Mouse (Mus musculus) adrenal gland, postnatal 14 days (tissue): Measurements from ENCODE around the gene Hs6st3. TPM values are rescaled to one million over a fixed set of nuclear protein-coding genes. Genes with fewer than 3 reads are reported as not detected.

ENCODE experiments used
- DNase-seq: peaks from one replicate; pipeline ENCODE4 v3.0.0; 2021; ENCODE audit warnings: mixed read lengths
- total RNA-seq: library from RNA; stranded (reverse); gene quantifications from 2 replicates; pipeline ENCODE4 v1.2.3, GENCODE M21; 2021

Hs6st3 gene
- total RNA-seq, 1 experiment from 2014 or later = 1.4 TPM

GRCm38 (mm10) chr14:119797172-119797850, 659.2 kb downstream of the Hs6st3 start:
- DNase-seq = peak; percentile 22

DNA sequence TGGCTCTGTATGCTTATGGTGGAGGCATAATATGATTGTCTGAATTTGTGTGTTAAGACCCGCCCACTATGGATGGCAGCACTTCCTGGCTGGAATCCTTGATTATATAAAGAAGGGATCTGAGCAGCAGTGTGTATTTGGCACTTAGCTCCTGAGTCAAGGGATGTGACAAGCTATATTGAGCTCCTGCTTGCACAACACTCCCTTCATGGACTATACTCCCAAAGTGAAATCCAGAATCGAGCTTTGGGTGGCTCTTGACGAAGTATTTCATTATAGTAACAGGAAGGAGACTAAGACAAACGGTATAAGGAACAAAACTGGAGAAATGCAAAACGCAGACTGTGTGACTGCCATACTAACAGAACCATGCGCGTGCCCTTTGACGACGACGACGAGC, 660.4 kb downstream of the Hs6st3 start:
- DNase-seq = no peak

- no peak for DNase-seq
These were observed 662.7 kb downstream of the Hs6st3 start for GRCm38 (mm10) chr14:119800856-119801255.

- DNase-seq = no peak
These were observed 675.8 kb downstream of the Hs6st3 start for GRCm38 (mm10) chr14:119813898-119814297.

DNA sequence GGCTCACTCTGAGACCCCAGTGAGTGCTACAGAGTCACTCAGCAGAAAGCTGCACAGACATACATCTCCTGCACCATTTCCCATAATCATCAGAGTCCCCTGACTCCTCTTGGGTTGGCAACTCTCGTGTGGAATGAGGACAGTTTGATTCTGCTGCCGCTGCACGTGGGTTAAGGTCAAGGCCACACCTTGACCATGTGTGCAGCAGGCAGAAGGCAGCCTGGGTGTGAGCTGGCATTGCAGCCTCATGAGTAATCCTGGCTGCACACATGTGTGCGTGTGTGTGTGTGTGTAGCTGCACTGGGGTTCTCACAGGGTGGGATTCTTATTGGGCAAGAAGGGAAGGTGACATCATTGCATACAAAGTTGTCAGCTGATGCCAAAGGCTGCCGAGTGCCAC, 677.5 kb downstream of the Hs6st3 start:
- peak; percentile 66 for DNase-seq

- DNase-seq = peak; percentile 59
These were observed 682.4 kb downstream of the Hs6st3 start for GRCm38 (mm10) chr14:119820562-119820961.

DNA sequence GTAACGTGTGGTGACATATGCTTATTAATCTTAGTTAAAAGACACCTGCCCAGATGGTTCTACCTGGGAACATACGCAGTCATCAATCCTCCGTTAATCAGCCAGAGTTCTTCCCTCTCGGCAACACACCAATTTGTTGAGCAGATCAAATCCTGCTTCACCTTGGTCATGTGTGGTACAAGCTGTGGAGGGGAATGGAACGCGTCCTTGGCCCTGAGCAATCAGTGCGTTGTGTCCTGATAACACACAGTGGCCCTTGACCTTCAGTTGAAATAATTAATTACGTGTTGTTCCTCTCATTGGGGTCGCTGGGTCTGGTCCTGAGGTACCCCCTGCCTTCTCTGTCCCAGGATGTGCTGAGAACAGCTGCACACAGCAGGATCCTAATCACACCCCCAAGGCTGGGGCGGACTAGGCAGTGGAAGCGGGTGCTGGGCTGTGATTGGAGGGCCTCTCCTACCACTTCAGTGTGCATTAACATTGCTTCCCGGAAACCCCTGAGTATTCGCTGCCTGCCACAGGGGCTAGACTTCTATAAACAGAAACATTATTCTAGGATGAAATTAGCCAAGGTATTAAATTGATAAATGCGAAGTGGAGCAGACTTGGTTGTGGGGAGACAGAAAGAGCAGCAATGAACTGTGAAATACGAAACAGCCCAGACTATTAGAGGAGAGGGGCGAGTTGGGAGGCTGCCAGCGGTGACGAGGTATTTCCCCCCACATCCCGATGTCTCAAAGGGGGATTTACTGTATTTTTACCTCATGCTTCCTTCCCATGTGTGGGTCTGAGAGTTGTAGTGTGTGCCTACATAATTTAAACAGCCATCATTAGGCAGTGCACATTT, 693.2 kb downstream of the Hs6st3 start:
- DNase-seq = peak; percentile 4

- DNase-seq = no peak
These were observed 693.8 kb downstream of the Hs6st3 start for GRCm38 (mm10) chr14:119832012-119832325.

- DNase-seq = peak; percentile 5
These were observed 694.8 kb downstream of the Hs6st3 start for GRCm38 (mm10) chr14:119832940-119833339.

DNA sequence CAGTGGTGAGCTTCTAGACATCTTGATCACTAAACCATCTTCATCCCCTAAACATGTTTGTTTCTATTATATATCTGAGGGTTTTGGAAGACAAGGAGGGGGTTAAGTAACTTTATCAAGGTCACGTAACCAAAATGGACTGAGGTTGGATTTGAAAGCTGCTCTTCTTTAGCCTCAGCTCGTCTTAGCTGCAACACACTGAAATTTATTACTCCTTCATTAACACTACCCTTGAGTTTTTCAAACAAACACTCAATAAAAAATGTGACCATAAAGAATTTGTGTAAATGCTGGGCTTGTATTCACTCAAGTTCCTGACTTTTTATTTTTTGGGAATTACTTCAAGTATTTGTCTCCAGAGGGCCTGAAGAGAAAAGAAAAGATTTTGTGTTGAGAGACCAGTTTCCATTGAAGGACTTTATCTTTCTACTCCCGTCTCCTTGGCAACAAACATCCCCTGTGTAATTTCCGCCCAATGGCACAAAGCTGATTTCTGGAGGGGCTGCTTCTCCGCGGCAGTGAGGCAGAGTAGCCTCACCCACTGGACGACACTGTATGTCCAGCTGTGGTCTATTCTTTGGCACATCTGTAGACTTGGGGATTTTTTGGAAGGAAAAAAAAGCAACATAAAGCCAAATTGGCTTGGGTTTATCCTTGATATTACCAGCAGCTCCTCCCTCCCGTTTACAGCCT, 696.0 kb downstream of the Hs6st3 start:
- DNase-seq = no peak

- DNase-seq = no peak
These were observed 697.9 kb downstream of the Hs6st3 start for GRCm38 (mm10) chr14:119836051-119836450.

DNA sequence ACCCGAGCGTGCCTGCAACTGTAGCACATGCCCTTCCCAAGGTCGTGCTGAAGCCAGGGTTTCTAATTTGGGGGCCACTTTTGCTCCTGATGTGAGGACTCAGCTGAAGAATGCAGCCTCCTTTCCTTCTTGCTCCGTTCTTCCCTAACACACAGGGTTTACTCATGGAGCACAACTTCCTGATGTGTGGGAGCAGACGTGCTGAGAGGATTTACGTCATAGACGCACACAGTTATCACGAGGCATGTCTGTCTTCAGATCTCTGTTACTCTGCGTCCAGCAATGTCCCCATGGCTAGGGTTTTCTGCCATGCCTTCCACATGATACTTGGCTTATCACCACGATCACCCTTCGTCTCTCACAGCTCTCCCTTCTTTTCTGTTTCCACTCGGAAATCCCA, 709.4 kb downstream of the Hs6st3 start:
- peak; percentile 11 for DNase-seq

DNA sequence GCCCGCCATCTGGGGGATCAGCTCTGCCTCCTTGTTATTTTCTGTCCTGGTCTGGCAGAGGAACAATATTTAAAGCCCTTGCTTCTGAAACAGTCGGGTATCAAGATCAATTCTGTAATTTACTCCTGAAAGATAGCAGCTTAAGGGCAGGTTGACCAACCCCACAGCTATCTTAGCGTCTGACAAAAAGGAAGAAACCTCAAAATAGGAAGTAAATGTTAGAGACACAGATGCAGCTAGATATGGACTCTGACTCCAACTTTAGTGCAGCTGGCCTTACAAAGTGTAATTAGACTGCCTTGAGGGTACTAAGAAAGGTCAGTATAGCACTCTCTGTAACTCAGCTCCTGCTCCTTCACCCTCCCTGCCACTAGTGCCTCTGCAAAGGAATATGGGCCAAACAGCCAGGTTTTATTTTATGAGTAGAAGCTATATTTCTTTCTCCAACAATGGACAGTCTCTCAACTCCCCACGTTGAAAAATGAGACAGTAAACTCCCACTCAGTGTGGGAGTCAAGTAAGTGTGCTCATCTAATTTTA, 710.7 kb downstream of the Hs6st3 start:
- DNase-seq = no peak

DNA sequence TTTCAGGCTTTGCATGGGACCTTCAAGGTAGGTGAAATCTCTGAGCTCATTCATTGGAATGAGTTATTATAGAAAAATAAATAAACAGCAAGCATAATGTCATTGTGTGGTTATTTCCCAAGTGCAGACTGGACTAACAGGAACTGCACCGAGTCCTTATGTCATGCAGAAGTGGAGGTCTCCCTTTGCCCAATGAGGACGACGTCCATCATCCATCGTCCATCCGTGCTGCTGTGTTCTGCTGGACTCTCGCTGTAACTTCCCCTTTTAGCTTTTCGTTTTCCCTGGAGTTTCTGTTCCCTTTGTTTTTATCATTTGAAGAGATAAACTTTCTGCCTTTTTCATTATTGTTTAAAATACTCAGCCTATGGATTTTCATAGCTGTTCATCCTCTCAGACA, 711.2 kb downstream of the Hs6st3 start:
- DNase-seq = no peak

- peak; percentile 10 for DNase-seq
These were observed 714.0 kb downstream of the Hs6st3 start for GRCm38 (mm10) chr14:119852139-119852538.

- DNase-seq = no peak
These were observed 719.5 kb downstream of the Hs6st3 start for GRCm38 (mm10) chr14:119857338-119858291.

- DNase-seq = no peak
These were observed 735.5 kb downstream of the Hs6st3 start for GRCm38 (mm10) chr14:119873617-119874016.

GRCm38 (mm10) chr14:119892922-119893321, 754.8 kb downstream of the Hs6st3 start:
- DNase-seq = no peak

DNA sequence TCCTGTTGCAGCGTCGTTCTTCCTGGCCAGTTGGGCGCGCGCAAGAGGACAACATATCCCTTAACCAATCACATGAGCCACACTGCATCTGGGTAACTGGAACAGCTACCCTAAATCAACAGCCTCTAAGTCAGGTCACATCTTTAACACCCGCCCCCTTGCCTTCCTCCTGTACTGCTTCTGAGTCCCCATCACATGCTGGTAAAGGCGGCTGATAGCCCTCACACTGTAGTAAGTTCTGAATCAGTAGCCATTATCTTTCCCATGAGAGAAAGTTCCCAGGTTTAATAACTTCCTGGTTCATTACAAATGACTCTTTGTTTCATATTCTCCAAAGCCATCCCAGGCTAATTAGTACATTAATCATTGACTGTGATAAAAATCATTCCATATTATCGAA, 757.0 kb downstream of the Hs6st3 start:
- DNase-seq = no peak

DNA sequence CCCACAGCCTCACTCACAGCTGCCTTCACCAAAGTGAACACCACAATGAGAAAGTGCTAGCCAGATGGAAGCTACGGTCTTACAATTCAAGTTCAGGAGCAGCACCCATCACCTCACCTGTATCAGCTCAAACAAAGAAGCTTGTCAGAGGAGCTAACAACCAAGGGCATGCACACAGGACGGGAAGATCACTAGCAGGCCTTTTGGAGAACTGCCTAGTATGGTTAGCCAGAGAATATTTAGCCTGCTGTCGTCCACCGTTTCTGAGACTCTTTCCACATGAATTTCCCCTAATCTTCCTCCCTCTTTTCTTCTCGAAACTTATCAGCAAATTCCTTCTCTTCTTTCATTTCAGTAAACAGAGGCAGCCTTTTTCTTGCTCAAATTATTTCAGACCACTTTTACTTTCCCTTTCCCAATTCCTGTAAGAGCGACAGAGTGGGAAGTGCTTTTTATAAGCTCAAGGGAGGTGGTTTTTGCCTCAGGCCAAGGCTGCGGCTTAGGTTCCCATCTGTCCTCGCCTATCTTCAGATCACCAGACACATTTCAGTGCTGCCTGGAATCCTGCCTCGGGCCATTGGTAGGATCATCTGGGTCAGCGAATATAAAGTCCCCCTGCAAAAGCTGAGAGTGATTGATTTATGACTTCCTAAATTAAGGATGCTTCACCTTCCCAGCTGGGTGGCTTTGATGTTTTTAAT, 757.8 kb downstream of the Hs6st3 start:
- DNase-seq = peak; percentile 26

- DNase-seq = peak; percentile 12
These were observed 764.3 kb downstream of the Hs6st3 start for GRCm38 (mm10) chr14:119902486-119902885.
